Mouse (Mus musculus) Patski (cell line): Measurements from ENCODE around the gene H2-DMb1. TPM values are rescaled to one million over a fixed set of nuclear protein-coding genes. Genes with fewer than 3 reads are reported as not detected.
"Not testable (repeated sequence)": the region's sequence is repeated elsewhere in the genome, so short reads cannot be mapped to it uniquely, and the experiment has no call there.

Source experiments
- ATAC-seq: fragments of 100-300 bp; one replicate; pipeline ENCODE4 v1.8.0; 2021
- CTCF ChIA-PET: fragments of 350-600 bp; sonication (Branson Sonifier 250); formaldehyde crosslinking; loops from one replicate; lab custom pipeline; 2022; ENCODE audit warnings: inconsistent platforms; lab: Charles Lee
- POLR2A ChIA-PET: fragments of 350-600 bp; sonication (Branson Sonifier 250); formaldehyde crosslinking; loops from one replicate; lab custom pipeline; 2022; ENCODE audit warnings: antibody characterized with exemption, inconsistent platforms; lab: Charles Lee
- DNase-seq: peaks from one replicate; pipeline ENCODE4 v3.0.0-alpha.2; 2011; ENCODE audit warnings: low read depth, low spot score
- H3K27me3 ChIP-seq: fragments of 371-371 bp; one replicate; pipeline ENCODE4 v1.5.1; 2021
- CTCF ChIP-seq: fragments of 100-300 bp; IDR thresholded peaks from one replicate; pipeline ENCODE4 v1.5.1; 2021
- in situ Hi-C: fragments of 300-500 bp; cut with MboI; formaldehyde crosslinking; loops from 3 replicates; pipeline ENCODE4 v1.11.1; 2018; ENCODE audit warnings: low pct_unique_long_range_greater_than_20kb, mixed read lengths
- polyA plus RNA-seq: library from polyadenylated mRNA; unstranded; gene quantifications from one replicate; pipeline ENCODE4 v1.2.3, GENCODE M21; 2021

The H2-DMb1 gene
- polyA plus RNA-seq, 1 experiment from 2014 or later: 36.6 TPM

DNA sequence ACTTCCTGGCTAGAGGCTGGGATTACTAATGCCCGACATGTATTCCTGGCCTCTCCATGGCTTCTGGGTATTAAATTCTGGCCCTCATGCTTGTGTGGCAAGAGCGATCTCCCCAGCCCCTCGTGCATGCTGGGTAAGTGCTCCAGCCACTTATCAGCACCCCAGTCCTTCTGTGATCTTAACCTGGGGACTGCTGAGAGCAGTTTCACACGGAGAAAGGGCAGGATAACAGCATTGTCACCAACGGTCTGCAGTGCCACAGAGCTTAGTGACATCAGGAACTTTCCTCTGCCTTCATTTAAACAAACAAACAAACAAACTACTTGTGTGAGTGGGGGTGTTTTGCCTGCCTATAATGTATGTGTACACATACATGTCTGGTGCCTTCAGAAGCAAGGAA lies 12.6 kb upstream of the H2-DMb1 start:
- CTCF ChIA-PET: no interaction called here
- DNase-seq (no peak), ATAC-seq (no peak)
- POLR2A ChIA-PET: no interaction called here
- TF ChIP-seq CTCF: no peak
- in situ Hi-C loops: no loop called here
- H3K27me3 ChIP-seq: no peaks in the 10 kb centered on the region

DNA sequence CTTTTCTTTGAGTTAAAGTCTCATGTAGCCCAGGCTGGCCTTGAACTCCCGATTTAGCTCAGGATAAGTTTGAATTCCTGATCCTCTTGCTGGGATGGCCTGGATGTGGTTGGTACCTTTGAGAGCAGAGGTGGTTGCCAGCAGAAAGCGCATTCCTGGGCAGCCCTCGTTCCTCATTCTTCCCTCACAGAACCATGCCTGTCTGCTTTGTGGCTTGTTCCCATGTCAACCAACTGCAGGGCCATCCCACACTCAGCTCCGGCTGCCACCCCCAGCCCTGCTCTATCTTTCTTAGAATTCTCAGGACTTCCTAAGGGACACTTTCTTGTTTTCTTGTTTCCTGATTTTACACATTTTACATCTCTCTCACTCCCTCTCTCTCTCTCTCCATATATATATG lies 11.4 kb upstream of the H2-DMb1 start:
- no peaks in the 10 kb centered on the region for H3K27me3 ChIP-seq
- ATAC-seq (peak; percentile 8), DNase-seq (no peak)
- ChIA-PET CTCF (interaction anchor here (1.2 kb wide), 2 partner anchors 8 to 29 kb away, joined by 3 to 4 read pairs; no protein-coding TSS in a partner anchor), POLR2A (no interaction called here)
- TF ChIP-seq CTCF: no peak
- in situ Hi-C loops: no loop called here

DNA sequence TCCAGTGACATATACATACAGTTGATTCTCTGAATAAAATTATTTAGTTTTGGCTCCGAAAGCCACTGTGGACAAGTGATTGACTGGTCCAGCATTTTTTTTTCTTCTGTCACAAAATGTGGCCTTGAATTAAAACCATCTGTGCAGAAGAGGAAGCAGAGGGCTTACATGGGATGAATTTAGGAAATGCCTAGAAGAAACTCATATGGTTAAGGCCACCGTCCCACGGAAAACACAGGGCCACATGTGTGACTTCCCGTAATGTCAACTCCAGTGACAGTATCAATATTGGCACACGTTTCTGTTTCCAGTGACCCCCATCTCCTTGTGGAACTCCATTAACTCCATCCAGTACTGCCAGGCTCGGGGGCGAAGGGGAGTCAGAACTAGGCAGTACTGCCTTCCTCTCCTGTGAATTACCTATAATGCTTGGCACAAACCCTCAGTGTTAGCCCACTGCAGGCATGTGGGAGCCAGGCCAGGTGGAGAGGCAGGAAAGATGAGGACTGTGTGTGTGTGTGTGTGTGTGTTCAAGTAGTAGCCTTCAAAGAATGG lies 10.3 kb upstream of the H2-DMb1 start:
- ChIA-PET CTCF (no interaction called here), POLR2A (no interaction called here)
- in situ Hi-C loops: no loop called here
- H3K27me3 ChIP-seq: no peaks in the 10 kb centered on the region
- DNase-seq: no peak
- ATAC-seq: no peak
- TF ChIP-seq CTCF: no peak

DNA sequence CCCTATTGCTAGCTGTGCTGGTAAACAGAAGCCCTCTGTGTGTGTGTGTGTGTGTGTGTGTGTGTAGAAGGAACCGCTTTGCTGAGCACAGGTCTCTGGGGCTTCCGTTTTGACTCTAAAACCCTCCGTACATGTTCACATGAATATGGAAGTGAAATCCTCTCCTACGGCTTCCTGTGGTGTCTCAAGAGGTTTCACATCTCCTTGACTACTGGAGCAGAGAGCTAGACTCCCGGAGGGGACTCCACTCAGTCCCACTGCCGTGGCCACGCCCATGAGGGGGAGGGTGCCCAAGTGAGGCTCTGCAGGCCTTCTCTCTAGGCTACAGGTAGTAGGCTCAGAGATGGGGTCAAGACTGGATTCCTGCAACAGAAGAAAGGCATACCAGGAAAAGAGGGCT lies 9.8 kb upstream of the H2-DMb1 start, which contains the start of gene H2-DMb2:
TSS of gene H2-DMb2 (plus strand) at position 275 of the 400 bp plus-strand sequence.
- no peak for TF ChIP-seq CTCF
- CTCF ChIA-PET: no interaction called here
- POLR2A ChIA-PET: no interaction called here
- peaks cover 3% of the 10 kb centered on the region for H3K27me3 ChIP-seq
- DNase-seq: no peak
- ATAC-seq: no peak
- in situ Hi-C loops: no loop called here

DNA sequence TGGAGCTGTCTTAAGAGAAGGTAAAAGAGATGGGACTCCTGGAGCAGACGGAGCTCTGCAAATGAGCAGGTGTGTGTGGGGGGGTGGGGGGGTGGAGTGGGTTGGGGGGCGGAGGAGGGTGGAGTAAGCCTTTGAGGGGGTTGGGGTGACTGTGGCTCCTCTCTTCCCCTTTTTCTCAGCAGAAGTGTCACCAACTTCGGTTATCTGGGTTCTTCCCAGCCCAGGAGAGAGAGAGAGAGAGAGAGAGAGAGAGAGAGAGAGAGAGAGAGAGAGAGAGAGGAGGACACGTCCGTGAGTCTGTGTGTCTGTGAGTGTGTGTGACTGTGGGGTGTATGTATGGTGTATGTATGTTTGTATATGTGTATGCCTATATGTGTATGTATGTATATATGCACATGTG lies 9.4 kb upstream of the H2-DMb1 start:
- H3K27me3 ChIP-seq: peaks cover 3% of the 10 kb centered on the region
- ChIA-PET CTCF (no interaction called here), POLR2A (no interaction called here)
- TF ChIP-seq CTCF: no peak
- DNase-seq (no peak), ATAC-seq (no peak)
- in situ Hi-C loops: no loop called here

DNA sequence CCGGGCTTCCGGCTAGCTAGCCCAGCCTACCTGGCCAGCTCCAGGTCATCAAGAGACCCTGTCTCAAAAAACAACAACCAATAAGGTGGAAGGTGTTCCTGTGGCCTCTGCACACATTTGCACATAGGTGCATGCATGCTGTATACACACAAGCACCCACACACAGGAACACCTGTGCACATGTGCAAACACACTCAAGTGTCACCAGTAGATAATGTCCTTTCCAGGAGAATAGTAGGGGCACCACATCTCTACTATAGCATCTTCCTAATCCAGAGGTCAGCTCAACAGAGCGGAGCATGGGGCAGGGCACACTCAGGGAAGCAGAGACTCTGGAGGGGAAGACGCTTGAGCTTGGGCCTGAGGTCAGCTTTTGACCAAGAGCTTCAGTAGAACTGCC lies 8.7 kb upstream of the H2-DMb1 start:
- POLR2A ChIA-PET, in situ Hi-C loops, CTCF ChIA-PET, DNase-seq, H3K27me3 ChIP-seq, ATAC-seq: not testable (repeated sequence)

DNA sequence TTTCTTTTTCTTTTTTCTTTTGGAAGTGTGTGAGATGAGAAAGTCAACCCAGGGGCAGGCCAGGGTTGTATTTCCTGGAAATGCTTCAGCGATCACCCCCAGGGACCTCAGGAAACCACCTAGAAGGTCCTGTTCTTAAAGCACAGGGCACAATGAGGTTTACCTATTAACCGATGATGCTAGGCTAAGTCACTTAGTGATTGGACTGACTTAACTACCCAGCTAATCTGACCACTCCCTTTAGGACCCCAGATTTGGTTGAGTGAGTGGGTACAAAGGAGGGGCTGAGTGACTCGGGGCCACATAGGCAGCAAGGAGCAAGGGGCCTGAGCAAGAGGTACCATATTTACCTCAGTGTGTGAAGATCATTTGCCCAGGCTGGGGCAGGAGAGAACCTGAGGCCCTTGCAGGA lies 7.9 kb upstream of the H2-DMb1 start:
- peaks cover 3% of the 10 kb centered on the region for H3K27me3 ChIP-seq
- ATAC-seq (no peak), DNase-seq (no peak)
- in situ Hi-C loops: no loop called here
- ChIA-PET CTCF (no interaction called here), POLR2A (no interaction called here)
- TF ChIP-seq CTCF: no peak

DNA sequence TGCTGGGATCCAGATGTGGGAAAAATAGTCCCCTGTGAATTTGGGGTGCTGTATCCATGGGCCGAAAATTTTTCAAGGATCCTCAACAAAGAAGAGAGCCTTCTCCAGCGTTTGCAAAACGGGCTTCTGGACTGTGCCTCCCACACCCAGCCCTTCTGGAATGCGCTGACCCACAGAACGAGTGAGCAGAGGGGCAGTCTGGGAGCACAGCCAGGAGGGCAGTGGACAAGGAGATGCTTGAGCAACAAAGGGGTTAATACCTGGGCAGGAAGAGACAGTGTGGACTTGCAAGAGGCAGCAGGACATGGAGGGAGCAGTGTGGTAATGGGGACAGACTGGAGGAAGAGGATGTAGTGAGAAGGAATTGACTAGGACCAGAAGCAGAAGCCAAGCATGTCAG lies 2.7 kb downstream of the H2-DMb1 start:
- DNase-seq: no peak
- POLR2A ChIA-PET: no interaction called here

DNA sequence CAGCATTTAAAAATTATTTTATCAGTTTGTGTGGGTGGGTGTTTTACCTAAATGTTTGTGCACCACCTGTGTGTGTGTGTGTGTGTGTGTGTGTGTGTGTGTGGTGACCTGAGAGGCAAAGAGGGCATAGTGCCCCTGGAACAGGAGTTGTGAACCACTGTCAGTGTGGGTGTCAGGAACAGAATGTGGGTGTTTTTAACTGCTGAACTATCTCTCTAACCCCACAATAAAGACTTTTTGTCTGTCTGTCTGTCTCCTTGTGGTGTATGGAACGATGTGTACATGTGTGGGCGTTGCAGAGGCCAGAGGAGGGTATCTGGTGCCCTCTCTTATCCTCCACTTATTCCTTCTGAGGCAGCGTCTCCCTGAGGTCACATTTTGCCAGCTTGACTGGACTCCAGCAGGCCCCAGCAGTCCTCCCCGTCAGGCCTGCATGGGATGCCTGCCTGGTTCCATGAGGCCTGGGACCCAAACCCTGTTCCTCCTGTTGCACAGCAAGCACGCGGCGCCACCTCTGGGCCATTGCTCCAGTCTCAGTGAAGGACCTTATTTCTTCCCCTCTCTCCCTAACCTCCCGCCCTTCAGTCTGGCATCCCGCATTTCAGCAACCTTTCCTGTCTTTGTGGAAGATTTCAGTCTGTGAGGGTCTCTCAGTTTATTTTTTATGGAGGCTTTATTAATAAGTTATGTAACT lies 11.5 kb downstream of the H2-DMb1 start:
- no peak for ATAC-seq
- CTCF ChIA-PET: interaction anchor here (0.6 to 10.4 kb wide), 7 partner anchors 28 to 63 kb away, joined by 3 to 115 read pairs (median 5); no protein-coding TSS in a partner anchor
- no peak for DNase-seq

More for the DNA sequence above, 2.7 kb downstream of the H2-DMb1 start:
- no peak for ATAC-seq
- CTCF ChIA-PET: no interaction called here
- no peaks in the 10 kb centered on the region for H3K27me3 ChIP-seq
- TF ChIP-seq CTCF: no peak
- in situ Hi-C loops: no loop called here

DNA sequence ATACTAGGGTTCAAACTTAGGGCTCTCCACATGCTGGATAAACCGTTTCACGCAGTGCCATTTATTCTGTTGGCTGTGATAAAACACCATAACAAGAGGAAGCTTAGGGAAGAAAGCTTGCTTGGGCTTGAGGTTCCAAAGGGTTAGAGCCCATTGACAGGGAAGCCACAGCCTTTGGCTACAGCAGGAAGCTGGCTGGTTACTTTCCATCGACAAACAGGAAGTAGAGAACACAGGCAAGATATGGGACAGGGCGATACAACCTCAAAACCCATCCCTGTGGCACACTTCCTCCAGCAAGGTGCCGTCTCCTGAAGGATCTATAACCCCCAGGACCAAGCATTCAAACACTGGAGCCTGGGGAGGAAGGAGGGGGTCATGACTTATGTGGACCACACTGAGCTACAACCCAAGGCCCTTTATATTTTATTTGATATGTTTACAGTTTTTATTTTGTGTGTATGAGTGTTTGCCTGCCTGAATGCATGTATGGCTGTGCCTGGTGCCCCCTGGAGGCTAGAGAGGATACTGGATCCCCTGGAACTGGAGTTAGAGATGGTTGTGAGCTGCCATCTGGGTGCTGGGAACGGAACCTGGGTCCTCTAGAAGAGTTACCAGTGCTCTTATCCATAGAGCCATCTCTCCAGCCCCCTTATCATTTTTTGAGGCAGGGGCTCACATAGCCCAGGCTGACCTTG lies 12.3 kb downstream of the H2-DMb1 start:
- DNase-seq: no peak
- TF ChIP-seq CTCF: peak; percentile 62
- POLR2A ChIA-PET: interaction anchor here (0.7 to 1.5 kb wide), 4 partner anchors 30 to 46 kb away, joined by 4 to 5 read pairs (median 5); partner anchors contain the start of gene H2-DMa
- in situ Hi-C loops: loop anchor here (5.0 kb wide), 2 partner anchors 63 to 88 kb away; no protein-coding TSS in a partner anchor
- CTCF ChIA-PET: interaction anchor here (0.6 to 10.4 kb wide), 7 partner anchors 29 to 64 kb away, joined by 3 to 115 read pairs (median 5); no protein-coding TSS in a partner anchor
- no peaks in the 10 kb centered on the region for H3K27me3 ChIP-seq
- ATAC-seq: no peak

More for the DNA sequence above, 11.5 kb downstream of the H2-DMb1 start:
- POLR2A ChIA-PET: interaction anchor here (0.9 kb wide), 1 partner anchor 45 kb away, joined by 5 read pairs; the partner anchor contains the start of gene H2-DMa
- no peaks in the 10 kb centered on the region for H3K27me3 ChIP-seq
- TF ChIP-seq CTCF: peak; percentile 72
- in situ Hi-C loops: no loop called here
